Mouse (Mus musculus) testis, adult 2 months (tissue): ENCODE data around the gene Kiss1.

Experiments used
- CTCF ChIP-seq: fragments of 200-500 bp; IDR thresholded peaks from 2 replicates; pipeline ENCODE4 v1.5.1; 2012; ENCODE audit warnings: low read depth, mild to moderate bottlenecking, inconsistent platforms, low read length, moderate library complexity; ENCODE audit not compliant: control insufficient read depth, insufficient read depth, insufficient replicate concordance
- POLR2A ChIP-seq: fragments of 200-500 bp; IDR thresholded peaks from 2 replicates; pipeline ENCODE4 v1.6.1; 2012; ENCODE audit warnings: low read depth, mild to moderate bottlenecking, inconsistent platforms, low read length, moderate library complexity; ENCODE audit not compliant: control insufficient read depth

- TF ChIP-seq CTCF, result no peak
- TF ChIP-seq POLR2A, result no peak
Measured at GRCm38 (mm10) chr1:133276983-133277382, 44.7 kb upstream of the Kiss1 start.
